Mouse (Mus musculus) heart, postnatal 0 days (tissue): ENCODE data around the gene Pdxk.
A peak's percentile ranks its signal among the peaks of the same experiment; 100 is the strongest.

Experiments
- CTCF ChIP-seq: IDR thresholded peaks from 2 replicates; pipeline ENCODE4 v1.5.1; 2016; ENCODE audit warnings: antibody characterized with exemption, control low read depth, low read depth
- EP300 ChIP-seq: IDR thresholded peaks from 2 replicates; pipeline ENCODE4 v1.6.1; 2016; ENCODE audit warnings: antibody characterized with exemption, low read depth

DNA sequence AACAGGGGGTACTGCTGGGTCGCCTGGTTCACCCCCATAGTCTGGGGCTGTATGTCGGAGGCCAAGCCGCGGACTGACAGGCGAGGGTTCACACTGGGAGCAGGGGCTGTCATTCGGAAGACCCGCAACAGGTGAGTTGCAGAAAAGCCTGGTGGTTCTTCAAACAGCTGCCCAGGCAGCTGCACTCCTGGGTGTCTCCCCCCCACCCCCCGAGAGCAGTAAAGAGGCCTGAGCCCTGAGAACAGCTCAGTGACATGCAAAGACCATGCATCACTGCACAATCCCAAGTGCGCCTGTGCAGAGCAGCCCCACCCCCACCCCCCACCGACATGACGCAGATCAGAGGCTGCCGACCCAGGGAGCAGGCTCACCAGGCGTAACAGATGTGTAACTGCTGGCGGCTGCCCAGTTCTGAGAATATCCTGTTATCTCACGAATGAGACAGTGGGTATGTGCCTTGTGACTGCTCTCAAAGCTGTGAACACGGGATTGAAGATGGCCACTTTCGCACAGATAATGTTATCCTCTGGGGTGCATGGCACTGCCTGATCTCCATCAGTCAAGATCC is 65.6 kb downstream of the Pdxk start:
- TF ChIP-seq CTCF, result no peak
- TF ChIP-seq EP300, result 0 out of 2 replicates have a peak, but pooled peaks have one; percentile 56
